Mouse (Mus musculus): ENCODE data around the gene Nmt1. TPM values are rescaled to one million over a fixed set of nuclear protein-coding genes. Genes with fewer than 3 reads are reported as not detected.

Gene Nmt1
- polyA plus RNA-seq, 1 experiment, result 91.1 TPM

DNA sequence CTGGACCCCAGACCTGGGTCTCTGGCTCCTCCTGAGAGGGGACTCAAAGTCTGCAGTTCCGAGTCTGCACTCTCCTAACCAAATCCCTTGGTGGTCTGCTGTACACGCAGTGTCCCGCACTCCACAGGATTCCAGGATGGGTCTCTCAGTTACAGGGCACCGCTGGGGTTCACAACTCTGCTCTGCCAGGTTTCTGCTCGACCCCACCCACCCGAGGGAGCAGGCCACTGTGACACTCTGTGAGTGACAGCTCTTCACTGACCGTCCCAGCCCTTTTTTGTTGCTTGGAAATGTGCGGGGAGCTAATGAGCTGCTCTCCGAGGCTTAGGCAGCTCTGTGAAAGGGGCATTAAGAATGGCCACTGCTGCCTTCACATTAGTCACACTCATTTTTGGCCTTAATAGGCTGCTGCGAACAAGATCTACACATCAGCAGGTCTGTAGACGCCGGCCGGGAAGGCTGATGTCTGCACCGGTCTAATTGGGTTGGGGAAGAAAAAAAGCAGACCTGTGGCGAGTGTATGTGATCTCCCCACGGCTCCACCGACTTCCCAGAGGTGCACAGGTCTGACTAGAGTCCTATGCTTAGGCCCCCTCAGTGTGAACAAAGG, 34.5 kb upstream of the Nmt1 start:
- H3K27ac ChIP-seq (ENCODE audit: insufficient read depth, low read length), result no peak overlapping the region
- H3K4me1 ChIP-seq (ENCODE audit: control insufficient read depth, insufficient read depth, low read length), result peaks cover 9% of the 10 kb centered on the region; the same call in 1 of the 2 replicates
- H3K4me3 ChIP-seq (ENCODE audit: insufficient read depth, low read length), result no peak overlapping the region
- TF ChIP-seq POLR2A (IDR thresholded peaks at IDR 0.05; ENCODE audit: low read depth, low read length), result no peak
- TF ChIP-seq CTCF (IDR thresholded peaks at IDR 0.05; ENCODE audit: borderline replicate concordance, insufficient read depth, low read length), result no peak

DNA sequence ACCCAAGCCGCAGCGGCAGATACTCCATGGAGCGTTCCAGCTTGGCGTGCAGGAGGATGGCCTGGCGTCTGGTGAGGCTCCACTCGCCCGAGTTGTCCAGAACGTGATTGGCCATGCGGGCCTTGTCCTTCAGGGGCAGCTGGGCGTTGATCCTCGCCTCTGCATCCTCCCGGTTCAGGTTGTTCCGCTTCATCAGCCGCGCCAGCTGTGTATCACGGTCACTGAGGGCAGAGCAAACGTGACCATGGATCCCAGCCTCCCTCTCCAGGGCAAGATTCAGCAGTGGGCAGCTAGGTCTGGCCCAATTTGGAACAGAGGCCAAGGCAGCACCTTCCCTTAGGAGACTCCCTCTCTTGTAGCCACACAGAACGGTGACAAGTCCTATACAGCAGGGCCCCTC, 33.0 kb upstream of the Nmt1 start:
- no peak overlapping the region for H3K27ac ChIP-seq (ENCODE audit: insufficient read depth, low read length)
- TF ChIP-seq POLR2A (IDR thresholded peaks at IDR 0.05; ENCODE audit: low read depth, low read length) (no peak), CTCF (IDR thresholded peaks at IDR 0.05; ENCODE audit: borderline replicate concordance, insufficient read depth, low read length) (no peak)
- peaks cover 9% of the 10 kb centered on the region; the same call in 1 of the 2 replicates for H3K4me1 ChIP-seq (ENCODE audit: control insufficient read depth, insufficient read depth, low read length)
- H3K4me3 ChIP-seq (ENCODE audit: insufficient read depth, low read length), result no peak overlapping the region

DNA sequence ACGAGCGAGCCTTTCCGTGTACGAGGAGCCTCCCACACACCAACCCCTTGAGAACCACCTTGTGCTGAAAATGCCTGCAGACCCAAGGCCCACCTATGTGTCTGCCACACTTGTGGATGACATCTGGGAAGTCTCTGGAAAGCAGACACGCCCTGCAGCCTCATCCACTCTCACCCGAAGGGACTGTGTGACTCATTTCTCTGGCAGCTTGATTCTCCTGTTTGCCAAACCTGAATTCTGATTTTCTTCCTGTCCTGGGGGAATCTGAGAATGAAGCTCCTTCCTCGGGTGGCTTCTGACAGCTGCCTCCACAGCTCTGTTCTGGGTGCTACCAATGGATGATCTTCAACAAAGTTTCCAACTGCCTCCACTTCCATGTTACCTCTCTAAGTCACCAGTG, 31.6 kb upstream of the Nmt1 start:
- H3K27ac ChIP-seq (ENCODE audit: insufficient read depth, low read length), result peak overlapping the region; percentile 34; the same call in 1 of the 2 replicates
- H3K4me1 ChIP-seq (ENCODE audit: control insufficient read depth, insufficient read depth, low read length), result peaks cover 9% of the 10 kb centered on the region; the same call in 1 of the 2 replicates
- H3K4me3 ChIP-seq (ENCODE audit: insufficient read depth, low read length), result no peak overlapping the region
- TF ChIP-seq POLR2A (IDR thresholded peaks at IDR 0.05; ENCODE audit: low read depth, low read length), result no peak
- no peak for TF ChIP-seq CTCF (IDR thresholded peaks at IDR 0.05; ENCODE audit: borderline replicate concordance, insufficient read depth, low read length)

- H3K4me1 ChIP-seq (ENCODE audit: control insufficient read depth, insufficient read depth, low read length), result peaks cover 9% of the 10 kb centered on the region; the same call in 1 of the 2 replicates
- no peak for TF ChIP-seq CTCF (IDR thresholded peaks at IDR 0.05; ENCODE audit: borderline replicate concordance, insufficient read depth, low read length)
- TF ChIP-seq POLR2A (IDR thresholded peaks at IDR 0.05; ENCODE audit: low read depth, low read length), result no peak
- H3K4me3 ChIP-seq (ENCODE audit: insufficient read depth, low read length), result no peak overlapping the region
- no peak overlapping the region for H3K27ac ChIP-seq (ENCODE audit: insufficient read depth, low read length)
Measured at GRCm38 (mm10) chr11:102996991-102997770, 30.8 kb upstream of the Nmt1 start.

- Histone ChIP-seq H3K4me1 (ENCODE audit: control insufficient read depth, insufficient read depth, low read length) (peaks cover 9% of the 10 kb centered on the region; the same call in 1 of the 2 replicates), H3K27ac (ENCODE audit: insufficient read depth, low read length) (no peak overlapping the region), H3K4me3 (ENCODE audit: insufficient read depth, low read length) (no peak overlapping the region)
- no peak for TF ChIP-seq POLR2A (IDR thresholded peaks at IDR 0.05; ENCODE audit: low read depth, low read length)
- TF ChIP-seq CTCF (IDR thresholded peaks at IDR 0.05; ENCODE audit: borderline replicate concordance, insufficient read depth, low read length), result no peak
Measured at GRCm38 (mm10) chr11:102998254-102998576, 29.8 kb upstream of the Nmt1 start.

DNA sequence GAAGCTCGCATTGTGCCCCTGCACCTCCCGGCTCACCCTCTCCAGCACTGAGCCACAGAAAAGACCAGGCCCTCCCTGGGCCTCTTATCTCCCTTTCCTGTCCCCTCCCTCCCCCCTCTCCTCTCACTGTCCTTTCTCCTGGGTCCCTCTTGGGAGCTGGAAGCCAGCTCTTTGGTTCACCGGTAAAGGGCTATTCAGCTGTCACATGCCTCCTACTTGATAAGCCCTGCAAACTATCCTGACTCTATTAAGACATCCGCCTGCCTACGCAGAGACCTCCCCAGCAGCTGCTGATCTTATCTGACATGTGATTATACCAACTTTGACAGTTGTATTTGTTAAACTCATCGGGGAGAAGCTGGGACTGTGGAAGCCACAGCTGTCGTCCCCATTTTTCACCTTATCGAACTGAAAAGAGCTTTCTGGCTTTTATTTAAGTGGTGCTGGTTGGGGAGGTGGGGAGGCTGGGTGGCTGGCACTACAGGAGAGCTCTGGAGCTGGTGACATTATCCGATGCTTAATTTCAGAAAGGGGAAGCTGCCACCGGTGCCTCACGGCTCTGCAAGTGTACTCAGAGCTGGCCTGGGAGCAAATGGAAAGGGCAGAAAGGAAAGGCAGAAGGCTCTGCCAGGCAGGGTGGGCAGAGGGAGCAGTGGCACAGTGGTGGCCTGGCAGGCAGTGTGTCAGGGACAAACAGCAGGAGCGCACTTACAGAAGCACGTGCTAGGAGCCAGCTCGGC, 29.2 kb upstream of the Nmt1 start:
- Histone ChIP-seq H3K27ac (ENCODE audit: insufficient read depth, low read length) (no peak overlapping the region), H3K4me3 (ENCODE audit: insufficient read depth, low read length) (no peak overlapping the region), H3K4me1 (ENCODE audit: control insufficient read depth, insufficient read depth, low read length) (peaks cover 12% of the 10 kb centered on the region; the same call in 1 of the 2 replicates)
- TF ChIP-seq CTCF (IDR thresholded peaks at IDR 0.05; ENCODE audit: borderline replicate concordance, insufficient read depth, low read length) (no peak), POLR2A (IDR thresholded peaks at IDR 0.05; ENCODE audit: low read depth, low read length) (no peak)

- H3K27ac ChIP-seq (ENCODE audit: insufficient read depth, low read length), result no peak overlapping the region
- peaks cover 12% of the 10 kb centered on the region; the same call in 1 of the 2 replicates for H3K4me1 ChIP-seq (ENCODE audit: control insufficient read depth, insufficient read depth, low read length)
- no peak overlapping the region for H3K4me3 ChIP-seq (ENCODE audit: insufficient read depth, low read length)
- TF ChIP-seq CTCF (IDR thresholded peaks at IDR 0.05; ENCODE audit: borderline replicate concordance, insufficient read depth, low read length) (no peak), POLR2A (IDR thresholded peaks at IDR 0.05; ENCODE audit: low read depth, low read length) (no peak)
Measured at GRCm38 (mm10) chr11:102999317-102999970, 28.5 kb upstream of the Nmt1 start.

DNA sequence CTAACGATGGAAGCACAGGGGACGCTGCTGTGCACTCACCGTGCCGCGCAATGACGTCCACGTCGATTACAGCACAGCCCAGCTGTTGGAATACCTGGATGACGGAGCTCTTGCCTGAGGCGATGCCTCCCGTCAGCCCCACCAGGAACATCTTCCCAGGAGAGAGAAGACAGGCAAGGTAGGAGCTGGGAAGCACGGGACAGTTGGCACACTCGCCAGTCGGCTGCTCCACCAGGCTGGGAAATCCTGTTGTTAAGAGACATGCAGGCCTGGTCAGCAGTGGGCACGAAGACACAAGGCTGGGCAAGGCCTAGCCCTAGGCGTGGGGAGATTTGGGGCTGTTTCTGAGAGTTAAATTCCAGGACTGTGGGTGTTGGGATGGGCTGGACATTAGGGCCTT, 27.9 kb upstream of the Nmt1 start:
- Histone ChIP-seq H3K27ac (ENCODE audit: insufficient read depth, low read length) (no peak overlapping the region), H3K4me3 (ENCODE audit: insufficient read depth, low read length) (no peak overlapping the region)
- TF ChIP-seq POLR2A (IDR thresholded peaks at IDR 0.05; ENCODE audit: low read depth, low read length), result no peak

DNA sequence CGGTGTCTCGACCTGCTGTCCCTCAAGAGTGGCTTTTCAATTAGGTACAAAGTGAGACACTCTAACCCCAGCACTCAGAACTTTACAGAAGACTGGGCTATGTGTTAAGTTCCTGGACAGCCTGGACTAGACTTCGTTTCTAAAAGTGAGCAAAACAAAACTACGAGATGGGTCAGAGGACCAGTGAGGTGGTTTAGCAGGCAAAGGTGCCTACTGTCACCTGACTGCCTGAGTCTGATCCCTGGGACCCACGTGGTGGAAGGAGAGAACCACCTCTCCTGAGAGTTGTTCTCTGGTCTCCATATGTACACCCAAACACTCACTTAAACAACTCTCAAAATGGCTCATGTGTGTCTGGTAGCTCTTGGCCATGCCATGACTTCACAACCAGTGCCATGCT, 26.9 kb upstream of the Nmt1 start:
- Histone ChIP-seq H3K27ac (ENCODE audit: insufficient read depth, low read length) (no peak overlapping the region), H3K4me3 (ENCODE audit: insufficient read depth, low read length) (no peak overlapping the region), H3K4me1 (ENCODE audit: control insufficient read depth, insufficient read depth, low read length) (peaks cover 12% of the 10 kb centered on the region; the same call in 1 of the 2 replicates)
- TF ChIP-seq POLR2A (IDR thresholded peaks at IDR 0.05; ENCODE audit: low read depth, low read length) (no peak), CTCF (IDR thresholded peaks at IDR 0.05; ENCODE audit: borderline replicate concordance, insufficient read depth, low read length) (no peak)

More for the DNA sequence above, 27.9 kb upstream of the Nmt1 start:
- peaks cover 12% of the 10 kb centered on the region; the same call in 1 of the 2 replicates for H3K4me1 ChIP-seq (ENCODE audit: control insufficient read depth, insufficient read depth, low read length)

Data from embryonic fibroblast, embryonic 13.5 days (primary cell).